Mouse (Mus musculus) adrenal gland (tissue): ENCODE data around the gene Cldn18.

Experiments used
- intact Hi-C: fragments of 180-260 bp; cut with DNase I; formaldehyde crosslinking; loops from one replicate; pipeline ENCODE4 v1.15.1; 2025
- long read RNA-seq, 2 experiments: library from polyadenylated mRNA; unstranded; transcript quantifications; one replicate each; pipeline ENCODE4 v2.0.0; 2020; ENCODE audit warnings: borderline replicate concordance in 1 of 2; ENCODE audit not compliant: insufficient replicate concordance in 1 of 2

Cldn18 gene
- long read RNA-seq, experiment 1, result 0 reads
- long read RNA-seq, experiment 2, result 0 reads

DNA sequence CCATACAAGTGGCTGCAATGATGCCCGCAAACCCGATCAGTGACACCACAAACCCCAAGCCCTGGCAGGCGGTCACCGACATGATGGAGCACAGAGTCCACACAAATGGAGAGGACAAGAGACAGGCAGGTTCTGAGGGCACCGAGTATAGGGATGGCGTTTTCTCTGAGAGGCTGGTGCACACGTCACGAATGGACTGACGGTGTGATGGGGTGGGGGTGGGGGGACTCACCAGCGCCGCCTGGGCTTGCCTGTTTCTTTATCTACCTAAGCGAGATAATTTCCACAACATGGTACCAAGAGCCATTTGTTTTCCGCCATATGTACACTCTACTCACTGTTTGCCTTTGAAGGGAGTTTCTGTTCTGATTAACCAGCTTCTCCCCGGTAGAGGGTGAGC, at the start of gene Cldn18:
Cldn18 (minus strand) TSS at position 134 of the 400 bp plus-strand sequence.
- intact Hi-C loops, result no loop called here

DNA sequence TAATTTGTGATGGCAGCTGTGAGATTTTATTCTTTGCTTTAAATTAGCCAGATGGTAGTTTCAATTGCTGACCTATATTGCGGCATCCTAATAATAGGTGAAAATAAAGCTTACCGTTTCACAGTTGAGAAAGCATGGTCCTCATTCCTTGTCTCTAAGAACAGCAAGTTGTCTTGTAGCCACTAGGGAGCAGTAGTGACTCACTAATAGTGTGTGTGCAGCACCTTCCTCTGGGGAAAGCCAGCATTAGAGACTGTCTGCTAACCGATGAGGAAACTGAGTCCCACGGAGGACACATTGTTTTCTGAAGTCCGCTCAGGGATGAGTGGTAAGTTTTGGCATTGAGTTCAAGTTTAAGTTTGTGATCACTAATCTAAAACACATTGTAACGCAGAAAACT, 46.5 kb upstream of the Cldn18 start:
- intact Hi-C loops, result loop anchor here (10.0 kb wide), 1 partner anchor 611 kb away; no protein-coding TSS in a partner anchor

DNA sequence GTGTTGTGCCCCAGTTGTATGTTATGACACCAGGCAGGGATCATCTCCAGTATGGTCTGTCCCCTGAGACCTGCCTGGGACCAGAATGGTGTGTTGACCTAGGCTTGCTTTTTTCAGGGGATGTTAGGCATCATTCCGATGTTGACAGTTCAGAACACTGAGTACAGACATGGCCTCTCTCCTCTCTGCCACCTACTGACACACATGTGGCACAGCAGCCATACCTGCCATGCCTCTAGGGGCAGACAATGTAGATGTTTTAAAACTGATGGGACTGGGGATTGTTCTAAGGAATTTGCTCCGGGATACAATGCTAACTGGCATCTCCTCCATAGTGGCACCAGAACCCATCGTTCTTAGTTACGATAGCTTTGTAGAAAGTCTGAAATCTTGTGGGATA, 33.2 kb upstream of the Cldn18 start:
- intact Hi-C loops, result no loop called here

DNA sequence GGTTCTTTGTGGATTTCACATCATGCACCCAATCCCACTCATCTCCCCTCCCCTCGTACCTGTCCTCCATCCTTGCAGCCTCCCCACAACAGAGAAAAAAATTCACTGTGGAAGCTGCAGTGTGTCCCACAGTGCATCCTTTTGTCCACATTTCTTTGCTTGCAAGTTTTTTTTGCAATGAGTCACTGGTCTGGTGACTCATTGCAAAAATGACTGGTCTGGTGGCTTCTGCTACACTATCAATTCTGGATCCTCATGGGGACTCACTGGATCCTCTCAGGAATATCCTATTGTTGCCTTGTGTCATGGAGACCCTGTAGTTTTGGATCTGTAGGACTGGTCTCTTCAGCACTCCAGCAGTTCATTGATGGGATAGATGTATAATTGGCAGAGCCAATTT, 31.2 kb upstream of the Cldn18 start:
- intact Hi-C loops, result no loop called here

DNA sequence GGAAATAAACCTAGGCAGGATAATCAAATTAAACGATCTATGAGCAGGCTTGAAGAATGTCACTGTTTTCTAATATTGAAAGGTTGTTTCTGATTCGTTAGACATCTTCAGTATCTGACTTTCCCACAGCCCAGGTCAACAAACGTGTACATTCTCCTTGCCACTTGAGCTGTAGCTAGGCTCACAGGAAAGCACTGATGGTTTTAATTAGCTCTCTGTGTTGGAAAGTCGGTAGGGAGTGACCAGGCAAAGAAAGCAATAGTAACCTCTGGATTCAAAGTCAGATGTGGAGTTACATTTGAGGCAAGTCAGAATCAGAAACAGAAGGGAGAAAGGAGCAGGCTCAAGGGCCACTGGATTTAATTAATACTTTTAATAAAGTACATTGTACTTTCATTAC, 30.7 kb upstream of the Cldn18 start:
- intact Hi-C loops, result no loop called here

DNA sequence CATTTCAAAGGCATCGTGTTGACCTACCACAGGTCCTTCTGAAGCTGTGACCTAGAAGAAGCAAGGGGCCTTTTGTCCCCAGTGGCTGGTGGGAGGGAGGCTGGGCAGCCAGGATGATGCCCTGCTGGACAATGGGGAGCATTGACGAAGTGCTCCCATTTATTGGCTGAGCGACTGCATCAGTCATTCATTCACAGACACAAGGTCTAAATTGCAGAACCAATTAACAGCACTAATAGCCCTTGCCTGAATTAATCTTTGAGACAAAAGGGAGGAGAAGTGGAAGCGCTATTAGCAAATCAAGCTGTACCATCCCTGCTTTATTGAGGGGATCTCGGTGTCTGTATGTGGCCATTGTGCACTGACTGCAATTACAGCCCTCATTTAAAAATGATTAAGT, 27.5 kb upstream of the Cldn18 start:
- intact Hi-C loops, result no loop called here

DNA sequence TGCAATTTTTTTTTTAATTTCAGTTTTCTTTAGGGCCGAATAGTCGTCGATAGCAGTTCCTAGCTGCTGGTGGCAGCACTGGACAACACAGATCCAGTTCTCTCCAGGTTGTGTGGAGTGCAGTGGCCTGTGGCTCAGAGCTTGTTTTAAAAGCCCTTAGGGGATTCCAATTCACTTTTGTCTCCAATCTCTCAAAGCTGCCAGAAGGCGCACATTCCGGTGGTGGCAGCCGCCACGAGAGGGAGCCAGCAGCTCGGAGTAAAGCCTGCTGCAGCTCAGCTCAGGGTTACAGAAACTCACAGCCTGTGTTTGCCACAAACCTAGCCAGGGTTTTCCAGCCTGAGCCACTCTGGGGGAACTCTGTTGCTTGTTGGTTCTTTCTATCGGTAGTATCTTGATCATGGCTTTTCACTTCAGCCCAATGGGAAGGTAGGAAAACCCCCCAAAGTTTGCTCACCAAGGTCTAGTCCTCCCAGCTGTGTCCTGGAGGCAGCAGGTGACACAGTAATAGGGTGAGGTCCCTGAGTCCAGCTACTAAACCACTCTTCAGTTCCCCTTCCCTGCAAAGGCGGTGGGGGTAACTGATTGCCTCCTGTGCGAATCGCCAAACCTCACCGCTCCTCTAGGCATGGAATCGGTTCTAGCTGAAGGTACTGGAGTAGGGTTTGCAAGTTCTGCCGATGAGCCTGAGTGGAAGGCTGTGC, 13.0 kb upstream of the Cldn18 start:
- intact Hi-C loops, result no loop called here

DNA sequence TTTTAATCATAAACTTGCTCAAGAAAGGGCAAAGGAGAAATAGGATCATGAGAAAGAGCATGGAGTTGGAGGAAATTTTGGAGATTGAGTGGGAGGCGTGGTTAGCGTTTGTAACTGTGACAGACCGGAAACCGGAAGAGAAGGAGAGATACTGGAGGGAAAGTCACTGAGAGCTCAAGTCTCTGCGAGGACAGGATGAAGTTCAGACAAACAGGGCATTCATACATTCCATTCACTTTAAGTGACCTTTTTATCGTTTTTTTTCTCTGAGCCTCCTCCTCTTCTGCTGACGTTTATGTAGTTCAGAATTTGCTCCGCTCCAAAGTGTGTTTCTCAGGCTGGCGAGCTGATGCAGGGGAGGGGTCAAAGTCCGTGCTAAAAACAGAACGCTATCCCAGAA, 10.8 kb upstream of the Cldn18 start:
- intact Hi-C loops, result no loop called here

DNA sequence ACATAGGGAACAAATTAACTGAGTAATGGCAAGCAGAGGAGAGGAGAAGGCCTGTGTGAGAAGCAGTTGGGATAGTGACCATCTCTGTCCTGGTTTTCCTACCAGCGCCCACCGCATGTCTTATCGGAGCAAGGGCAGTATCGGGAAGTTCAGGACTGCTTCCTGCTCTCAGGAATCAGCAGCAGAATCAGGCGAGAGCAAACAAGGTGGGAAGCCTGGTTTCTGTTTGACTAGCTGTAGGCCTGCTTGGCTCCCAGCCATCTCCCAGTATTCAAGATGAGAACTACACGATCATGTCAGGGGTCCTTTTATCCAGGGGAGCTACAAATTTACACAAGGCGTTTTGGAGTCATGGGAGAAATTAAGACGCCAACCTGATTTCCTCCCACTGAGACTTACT, 8.2 kb upstream of the Cldn18 start:
- intact Hi-C loops, result no loop called here

DNA sequence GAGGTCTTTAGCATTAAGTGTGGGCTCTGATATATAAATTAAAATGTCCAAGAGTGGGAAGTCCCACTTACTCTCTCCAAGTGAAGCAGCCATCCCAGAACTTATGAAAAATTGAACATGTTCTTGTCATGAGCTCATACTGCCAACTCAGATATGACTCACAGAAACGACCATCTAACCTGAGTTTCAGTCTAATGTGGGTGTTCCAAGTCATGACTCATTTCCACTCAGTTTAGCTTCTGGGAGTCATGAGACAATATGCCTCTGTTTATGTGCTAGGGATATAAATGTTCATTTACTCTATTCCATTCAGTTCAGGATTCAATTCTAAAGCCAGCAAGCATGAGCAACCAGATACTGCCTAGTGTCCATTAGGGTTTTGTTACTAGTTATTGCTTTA, 2.9 kb upstream of the Cldn18 start:
- intact Hi-C loops, result no loop called here

DNA sequence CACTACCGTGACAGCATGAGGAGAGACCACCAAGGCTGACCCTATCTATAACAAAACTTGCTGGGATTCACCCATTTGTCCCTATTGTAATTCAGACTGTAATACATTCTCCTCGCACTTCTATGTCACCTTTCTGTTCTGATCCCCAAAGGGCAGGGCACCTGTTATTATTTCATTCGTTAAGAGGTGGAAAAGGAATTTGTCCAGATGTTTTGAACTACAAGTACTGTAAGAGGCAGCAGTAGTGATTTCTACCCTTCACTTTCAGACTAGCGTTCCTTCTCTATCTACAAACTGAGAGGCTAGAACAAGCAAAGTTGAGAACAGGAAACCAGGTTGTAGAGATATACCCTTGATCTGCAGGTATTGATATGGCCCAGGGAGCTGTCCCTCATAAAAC, 6.8 kb downstream of the Cldn18 start:
- intact Hi-C loops, result no loop called here

DNA sequence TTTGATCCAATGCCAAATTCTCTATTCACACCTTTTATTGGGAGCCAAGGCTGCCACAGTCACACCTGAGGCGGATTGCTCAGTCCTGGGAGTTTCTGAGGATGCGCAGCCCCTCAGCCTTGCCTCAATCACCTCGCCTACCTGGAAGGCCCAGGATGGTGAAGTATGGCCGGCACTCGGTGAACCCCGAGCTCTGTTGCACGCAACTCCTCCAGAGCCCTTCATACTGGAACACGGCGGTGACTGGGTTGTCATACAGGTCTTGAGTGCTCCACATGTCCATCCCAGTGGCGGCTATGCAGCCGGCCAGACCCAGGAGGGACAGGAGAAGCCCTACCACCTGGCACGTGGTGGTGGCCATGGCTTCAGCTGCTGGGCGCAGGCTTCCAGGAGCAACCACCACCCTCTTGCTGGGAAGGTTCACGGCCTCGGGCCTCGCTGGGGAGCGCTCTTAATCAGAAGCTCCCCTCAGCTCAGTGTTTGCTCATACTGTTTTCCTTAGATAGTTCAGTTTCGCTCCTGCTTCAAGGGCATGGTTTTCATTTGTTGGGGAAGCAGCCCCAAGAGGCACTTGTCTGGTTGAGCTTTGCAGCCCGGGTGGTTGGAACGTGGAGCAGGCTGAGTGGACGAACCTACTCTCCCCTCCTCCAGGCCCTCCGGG, 7.3 kb downstream of the Cldn18 start:
- intact Hi-C loops, result no loop called here

DNA sequence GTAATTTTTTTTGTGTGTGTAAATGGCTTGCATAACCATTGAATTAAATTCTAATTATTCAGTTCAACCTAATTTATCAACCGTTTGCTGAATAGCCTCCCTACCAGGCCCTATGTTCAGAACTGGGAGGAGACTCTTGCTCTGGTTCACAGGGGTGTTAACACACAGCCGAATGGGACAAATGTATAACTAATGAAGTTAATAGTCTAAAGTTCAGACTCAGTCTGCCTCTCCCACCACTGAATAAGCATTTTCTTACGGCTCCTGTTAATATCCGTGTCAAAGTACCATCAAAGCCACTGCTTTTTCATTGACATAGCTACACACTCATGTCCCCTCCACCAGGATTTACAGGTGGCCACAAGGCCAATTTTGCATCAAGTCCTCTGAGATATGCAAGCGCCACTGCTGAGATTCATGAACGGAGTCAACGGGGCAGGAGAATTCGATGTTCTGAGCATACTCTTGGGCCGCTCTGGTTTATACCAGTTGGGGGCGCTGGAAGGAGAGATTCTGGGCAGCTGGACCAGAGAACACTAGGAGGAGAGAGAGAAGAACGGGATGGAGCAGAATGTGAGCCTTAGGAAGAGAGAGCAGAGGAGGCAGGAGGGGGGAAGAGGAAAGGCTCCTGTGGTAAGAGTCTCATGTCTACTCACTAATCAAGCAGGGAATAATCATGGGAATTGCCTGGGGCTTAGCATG, 9.5 kb downstream of the Cldn18 start:
- intact Hi-C loops, result no loop called here

DNA sequence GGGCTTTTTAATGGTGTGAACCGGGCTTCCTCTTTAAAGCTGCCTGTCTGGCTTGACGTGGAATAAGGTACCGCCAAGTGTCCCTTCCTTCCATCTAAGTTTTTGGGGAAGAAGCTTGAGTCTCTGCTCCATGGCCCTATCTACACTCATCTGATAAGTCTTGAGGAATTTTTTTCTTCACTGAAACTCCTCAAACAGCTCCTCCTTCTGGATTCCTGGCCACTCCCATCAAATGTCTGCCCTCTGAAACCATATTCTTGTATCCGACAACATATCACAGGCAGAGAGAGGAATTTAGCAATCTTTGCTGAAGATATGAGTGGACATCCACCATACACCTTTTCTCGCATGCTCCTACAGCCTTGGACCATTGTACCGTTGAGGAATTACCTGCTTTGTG, 10.8 kb downstream of the Cldn18 start:
- intact Hi-C loops, result no loop called here

DNA sequence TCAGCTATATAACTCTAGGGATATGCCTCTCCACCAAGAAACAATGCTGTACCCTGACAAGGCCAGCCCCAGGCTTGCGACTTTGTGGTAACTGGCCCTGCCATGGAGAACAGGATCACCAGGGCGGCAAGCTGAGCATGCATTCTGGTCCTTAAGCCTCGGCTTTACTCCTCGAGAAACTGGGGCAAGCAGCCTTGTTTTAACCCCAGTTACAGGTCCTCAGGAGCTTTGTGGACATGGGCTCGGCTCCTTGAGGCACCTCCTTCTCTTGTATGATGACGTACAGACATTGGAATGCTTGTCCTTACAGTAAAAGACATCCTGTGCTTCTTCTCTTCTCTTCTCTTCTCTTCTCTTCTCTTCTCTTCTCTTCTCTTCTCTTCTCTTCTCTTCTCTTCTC, 13.4 kb downstream of the Cldn18 start:
- intact Hi-C loops, result no loop called here

DNA sequence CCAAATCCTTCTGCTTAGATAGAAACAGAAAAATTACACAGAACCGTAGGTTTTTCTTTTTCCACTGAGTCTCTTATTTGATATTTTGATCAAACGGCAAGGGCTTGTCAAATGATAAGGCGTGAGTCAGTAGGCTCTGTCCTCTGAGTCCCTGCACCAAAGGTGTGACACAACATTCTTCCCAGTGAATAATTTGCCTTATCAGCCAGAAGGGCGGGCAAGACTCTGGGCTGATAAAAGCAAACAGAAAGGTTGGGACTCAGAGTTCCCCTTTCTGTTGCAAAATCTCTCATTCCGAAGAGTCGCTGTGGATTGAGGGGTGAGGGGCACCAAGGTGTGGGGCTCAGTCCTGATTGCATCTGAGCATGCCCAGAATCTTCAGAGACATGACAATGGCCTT, 14.9 kb downstream of the Cldn18 start:
- intact Hi-C loops, result no loop called here

DNA sequence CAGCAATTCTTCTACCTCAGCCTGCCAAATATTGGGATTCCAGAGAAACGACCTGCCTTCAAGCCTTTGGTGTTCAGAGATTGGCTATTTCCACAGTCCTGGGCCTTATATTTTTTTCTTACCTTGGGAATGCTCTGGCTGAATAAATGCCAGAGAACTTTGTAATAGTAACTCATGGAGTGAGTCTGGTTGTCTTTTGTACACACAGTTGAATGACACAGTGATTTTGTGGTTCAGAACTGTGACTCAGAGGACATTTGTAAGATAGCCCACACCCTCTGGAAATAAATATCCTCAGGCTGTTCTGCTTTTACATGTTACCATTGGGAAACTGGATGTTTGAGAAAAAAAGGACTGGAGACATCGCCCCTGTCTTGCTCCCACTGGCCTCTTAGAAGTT, 15.9 kb downstream of the Cldn18 start:
- intact Hi-C loops, result no loop called here

DNA sequence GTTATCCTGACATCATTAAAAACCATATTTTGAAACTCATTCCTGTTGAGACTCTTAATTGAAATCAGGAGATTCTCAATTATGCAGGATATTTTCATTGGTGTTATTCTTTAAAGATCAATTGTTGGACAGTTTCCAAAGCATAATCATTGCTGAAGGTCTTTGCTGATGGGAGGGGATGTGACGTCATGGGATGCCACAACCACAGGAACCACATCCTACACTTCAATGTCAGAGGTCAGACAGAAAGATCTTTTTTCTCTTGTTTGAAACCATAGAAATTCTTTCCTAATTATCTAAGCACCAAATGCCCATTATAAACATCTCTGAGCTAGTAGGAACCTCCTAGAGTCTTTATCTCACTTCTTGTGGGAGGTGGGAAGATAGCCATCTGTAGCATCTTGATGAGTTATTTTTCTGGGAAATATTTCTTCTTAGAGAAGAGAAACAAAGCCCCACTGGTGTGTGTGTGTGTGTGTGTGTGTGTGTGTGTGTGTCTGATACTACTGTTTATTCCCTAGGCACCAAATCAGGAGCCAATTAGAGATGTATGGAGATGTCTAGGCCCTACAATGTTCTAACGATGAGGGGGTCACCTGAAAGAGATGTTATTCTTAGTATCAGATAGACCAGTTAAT, 17.2 kb downstream of the Cldn18 start:
- intact Hi-C loops, result no loop called here

DNA sequence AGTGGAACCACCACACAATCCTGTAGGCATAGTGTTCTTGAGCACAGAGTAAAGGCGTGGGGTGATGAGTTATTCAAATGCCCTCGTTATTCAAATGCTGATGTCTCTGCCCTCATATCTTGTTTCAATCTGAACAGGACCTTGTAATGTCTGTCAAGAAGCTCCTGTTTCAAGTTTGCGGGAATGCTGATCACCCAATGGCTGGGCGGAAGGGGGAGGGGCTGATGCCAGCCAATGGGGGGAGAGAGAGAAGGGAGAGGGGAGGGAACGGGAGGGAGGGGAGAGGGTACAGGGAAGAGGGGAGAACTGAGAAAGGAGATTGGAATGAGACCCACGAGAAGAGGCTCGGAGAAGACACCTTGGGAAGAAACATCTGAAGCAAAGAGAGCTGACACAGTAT, 22.1 kb downstream of the Cldn18 start:
- intact Hi-C loops, result no loop called here

DNA sequence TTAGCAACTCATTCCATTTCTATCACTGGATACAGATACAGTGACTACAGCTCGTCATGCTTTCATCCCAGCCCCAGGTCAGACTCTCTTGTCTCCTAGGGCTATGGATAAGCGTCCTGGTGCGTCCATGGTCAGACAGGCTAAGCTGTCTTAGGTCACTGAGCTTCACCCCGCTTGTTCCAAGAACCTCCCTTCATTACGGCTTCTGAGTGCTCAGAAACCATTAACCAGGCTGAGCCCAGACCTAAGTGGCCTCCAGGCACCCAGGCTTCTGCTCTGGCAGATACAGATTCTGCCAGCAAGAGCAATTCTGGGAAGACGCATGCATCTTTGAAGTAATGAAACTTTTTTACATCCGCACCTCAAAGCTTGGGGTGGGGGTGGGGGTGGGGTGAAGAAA, 26.7 kb downstream of the Cldn18 start:
- intact Hi-C loops, result no loop called here

DNA sequence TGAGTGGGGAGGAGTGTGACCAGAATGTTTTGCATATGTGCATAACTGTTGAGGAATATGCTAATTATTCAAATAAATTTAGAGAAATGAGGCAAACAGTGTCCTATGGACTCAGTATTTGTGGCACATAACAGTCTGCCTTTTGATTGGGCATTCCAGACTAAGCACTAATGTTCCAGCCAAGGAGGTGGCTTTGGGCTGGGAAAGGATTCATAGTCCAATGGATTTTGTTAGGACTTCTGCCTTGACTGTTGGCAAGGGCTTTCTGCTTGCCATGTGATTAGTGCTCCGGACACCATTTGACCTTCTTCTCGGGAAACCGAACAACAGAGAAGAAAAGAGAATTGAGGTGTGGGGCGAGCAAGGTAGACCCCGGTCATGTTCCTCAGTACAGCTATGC, 27.3 kb downstream of the Cldn18 start:
- intact Hi-C loops, result no loop called here
